Mouse (Mus musculus) E14TG2a.4 (cell line): ENCODE results near the gene A530016L24Rik.

ENCODE experiments used
- CTCF ChIP-seq: conservative IDR thresholded peaks from 2 replicates; pipeline ENCODE4 v1.5.1; 2014; ENCODE audit warnings: low read length
- NANOG ChIP-seq: IDR thresholded peaks from 2 replicates; pipeline ENCODE4 v1.6.1; 2014; ENCODE audit warnings: borderline replicate concordance, low read length, mixed read lengths
- POU5F1 ChIP-seq: IDR thresholded peaks from 2 replicates; pipeline ENCODE4 v1.6.1; 2014; ENCODE audit warnings: low read length, borderline replicate concordance

DNA sequence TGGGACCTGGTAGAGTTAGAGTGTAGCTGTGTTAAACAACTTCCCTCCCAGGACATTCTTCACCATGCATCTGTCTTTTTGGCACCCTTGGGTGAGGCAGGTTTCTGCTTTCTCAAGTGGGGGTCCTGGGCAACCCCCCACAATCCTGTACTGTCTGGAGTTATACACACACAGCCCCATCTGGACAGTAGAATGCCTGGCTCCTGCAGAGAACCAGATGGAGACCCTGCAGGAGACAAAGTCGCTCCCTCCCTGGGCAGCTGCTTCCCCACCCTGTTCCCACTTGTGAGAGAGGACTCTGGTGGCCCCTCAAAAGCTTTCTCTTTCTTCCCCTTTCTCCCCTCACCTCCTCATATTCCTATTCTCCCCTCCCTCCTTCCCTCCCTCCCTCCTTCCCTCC is 49.3 kb upstream of the A530016L24Rik start:
- TF ChIP-seq POU5F1, result no peak
- TF ChIP-seq CTCF, result no peak
- TF ChIP-seq NANOG, result no peak
